Comparison of ENCODE assay signal across 7 mouse cellular contexts in the genomic region with DNA sequence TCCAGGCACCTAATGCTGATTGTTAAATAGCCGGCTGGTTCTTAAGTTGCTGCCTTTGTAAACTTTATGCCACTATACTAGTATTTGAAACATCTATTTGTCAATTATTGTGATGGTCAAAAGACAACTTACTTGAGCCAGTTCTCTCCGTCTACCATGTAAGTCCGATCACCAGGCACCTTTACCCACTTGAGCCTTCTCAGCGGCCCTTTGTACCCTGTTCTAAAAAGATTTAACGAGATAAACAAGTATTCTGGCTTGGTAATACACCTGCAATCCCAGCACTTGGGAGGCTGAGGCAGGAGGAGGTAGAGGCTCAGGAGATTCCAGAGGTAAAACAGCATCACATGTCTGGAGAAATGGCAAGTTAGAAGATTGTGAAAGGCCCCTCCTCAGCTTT. TPM values are rescaled to one million over a fixed set of nuclear protein-coding genes. Genes with fewer than 3 reads are reported as not detected.
DNase-seq lines count a peak whose midpoint lies in the region; ATAC-seq lines count a peak whose summit lies in the region.

No protein-coding gene starts in this region.

- H3K9me3 ChIP-seq in lung, embryonic 16.5 days (ENCODE audit: control insufficient read depth, low read length) = no peaks in the 10 kb centered on the region
- no peaks in the 10 kb centered on the region; the same call in 1 of the 2 replicates for H3K9me3 ChIP-seq in forebrain, embryonic 10.5 days
- H3K9me3 ChIP-seq in limb, embryonic 12.5 days = 0 out of 2 replicates have a peak, but pooled peaks cover 4% of the 10 kb centered on the region
- no peaks in the 10 kb centered on the region for H3K9me3 ChIP-seq in stomach, embryonic 15.5 days

- H3K4me2 ChIP-seq in lung, embryonic 16.5 days (ENCODE audit: low read depth, low read length) = peak overlapping the region; percentile 89
- peak overlapping the region; percentile 76 for H3K4me2 ChIP-seq in limb, embryonic 12.5 days
- peak overlapping the region; percentile 77 for H3K4me2 ChIP-seq in stomach, embryonic 15.5 days

- peaks cover 19% of the 10 kb centered on the region for H3K4me1 ChIP-seq in lung, embryonic 16.5 days (replicated peaks; ENCODE audit: control insufficient read depth, insufficient read depth, low read length)
- H3K4me1 ChIP-seq in forebrain, embryonic 10.5 days = peaks cover 66% of the 10 kb centered on the region
- peaks cover 32% of the 10 kb centered on the region for H3K4me1 ChIP-seq in limb, embryonic 12.5 days (replicated peaks)
- H3K4me1 ChIP-seq in stomach, embryonic 15.5 days = peaks cover 19% of the 10 kb centered on the region

- H3K4me3 ChIP-seq in lung, embryonic 16.5 days (ENCODE audit: low read length) = peak overlapping the region; percentile 73
- peak overlapping the region; percentile 64 for H3K4me3 ChIP-seq in forebrain, embryonic 10.5 days
- peak overlapping the region; percentile 63 for H3K4me3 ChIP-seq in limb, embryonic 12.5 days (replicated peaks)
- peak overlapping the region; percentile 70 for H3K4me3 ChIP-seq in stomach, embryonic 15.5 days (replicated peaks)

- no peak for ATAC-seq in lung, embryonic 16.5 days (ENCODE audit: low read depth)
- no peak for ATAC-seq in limb, embryonic 12.5 days (ENCODE audit: insufficient number of reproducible peaks, insufficient read depth, low FRiP score, low TSS enrichment, low read depth)
- no peak for ATAC-seq in stomach, embryonic 15.5 days (ENCODE audit: insufficient read depth, low FRiP score, low read depth)

- H3K36me3 ChIP-seq in lung, embryonic 16.5 days (ENCODE audit: control insufficient read depth, insufficient read depth, low read length) = no peaks in the 10 kb centered on the region
- peaks cover 10% of the 10 kb centered on the region for H3K36me3 ChIP-seq in forebrain, embryonic 10.5 days (replicated peaks)
- no peaks in the 10 kb centered on the region for H3K36me3 ChIP-seq in limb, embryonic 12.5 days
- no peaks in the 10 kb centered on the region for H3K36me3 ChIP-seq in stomach, embryonic 15.5 days

- peak overlapping the region; percentile 85 for H3K9ac ChIP-seq in lung, embryonic 16.5 days (ENCODE audit: low read length)
- peak overlapping the region; percentile 69 for H3K9ac ChIP-seq in limb, embryonic 12.5 days (replicated peaks)
- H3K9ac ChIP-seq in stomach, embryonic 15.5 days = peak overlapping the region; percentile 60; the same call in 1 of the 2 replicates

- H3K27me3 ChIP-seq in lung, embryonic 16.5 days (ENCODE audit: control insufficient read depth, insufficient read depth, low read depth, low read length) = no peaks in the 10 kb centered on the region
- no peaks in the 10 kb centered on the region for H3K27me3 ChIP-seq in forebrain, embryonic 10.5 days (ENCODE audit: poor library complexity, severe bottlenecking)
- H3K27me3 ChIP-seq in limb, embryonic 12.5 days = no peaks in the 10 kb centered on the region
- no peaks in the 10 kb centered on the region for H3K27me3 ChIP-seq in stomach, embryonic 15.5 days (replicated peaks)

- H3K27ac ChIP-seq in lung, embryonic 16.5 days (ENCODE audit: low read length) = peak overlapping the region; percentile 75
- peak overlapping the region; percentile 94 for H3K27ac ChIP-seq in forebrain, embryonic 10.5 days
- H3K27ac ChIP-seq in limb, embryonic 12.5 days = peak overlapping the region; percentile 87
- H3K27ac ChIP-seq in stomach, embryonic 15.5 days = peak overlapping the region; percentile 84

- 41% methylated on average over 5 of the region's 5 CpGs for WGBS in lung, embryonic 16.5 days
- whole genome bisulfite sequencing in forebrain, embryonic 10.5 days = 65% methylated on average over 5 of the region's 5 CpGs
- WGBS in limb, embryonic 12.5 days = 55% methylated on average over 5 of the region's 5 CpGs
- WGBS in stomach, embryonic 15.5 days = 51% methylated on average over 5 of the region's 5 CpGs

- DNase-seq in lung, postnatal 25 days (ENCODE audit: low spot score) = no peak
- DNase-seq in forebrain, embryonic 10.5 days (ENCODE audit: extremely low spot score, low spot score) = no peak
- DNase-seq in cerebellum, adult 11 months = no peak
- no peak for DNase-seq in urinary bladder, adult 18-20 months (ENCODE audit: low spot score in 2 of 2)

RNA-seq across cellular contexts. Expression of a gene that starts 33.2 kb away (rescaled TPM):
- polyA plus RNA-seq in lung, embryonic 16.5 days (2015; fragmentation: Nextera tagmentation; extraction: Ambion mirVana) = 3.1 and 3.3 TPM in 2 replicates
- polyA plus RNA-seq in forebrain, embryonic 10.5 days (2016; fragmentation: Nextera tagmentation; extraction: Ambion mirVana) = 4.3 and 5.2 TPM in 2 replicates
- polyA plus RNA-seq in limb, embryonic 12.5 days (2016; fragmentation: Nextera tagmentation; extraction: Ambion mirVana) = 6.4 and 7.0 TPM in 2 replicates
- 5.6 and 5.7 TPM in 2 replicates for polyA plus RNA-seq in stomach, embryonic 15.5 days (2015; fragmentation: Nextera tagmentation; extraction: Ambion mirVana)
